Mouse (Mus musculus) embryonic fibroblast, embryonic 13.5 days (primary cell): ENCODE data around the gene Sec14l5.

Source experiments
- CTCF ChIP-seq: IDR thresholded peaks from 2 replicates; pipeline ENCODE4 v1.5.1; 2011; ENCODE audit warnings: mild to moderate bottlenecking, control low read depth, low read length, moderate library complexity, borderline replicate concordance; ENCODE audit not compliant: insufficient read depth
- POLR2A ChIP-seq: IDR thresholded peaks from 2 replicates; pipeline ENCODE4 v1.6.1; 2011; ENCODE audit warnings: low read depth, mild to moderate bottlenecking, control low read depth, low read length, moderate library complexity

GRCm38 (mm10) chr16:5145570-5145969 is 1.3 kb upstream of the Sec14l5 start:
- TF ChIP-seq CTCF (no peak), POLR2A (no peak)
